29 mouse cellular contexts compared by ENCODE assay signal in the genomic region with DNA sequence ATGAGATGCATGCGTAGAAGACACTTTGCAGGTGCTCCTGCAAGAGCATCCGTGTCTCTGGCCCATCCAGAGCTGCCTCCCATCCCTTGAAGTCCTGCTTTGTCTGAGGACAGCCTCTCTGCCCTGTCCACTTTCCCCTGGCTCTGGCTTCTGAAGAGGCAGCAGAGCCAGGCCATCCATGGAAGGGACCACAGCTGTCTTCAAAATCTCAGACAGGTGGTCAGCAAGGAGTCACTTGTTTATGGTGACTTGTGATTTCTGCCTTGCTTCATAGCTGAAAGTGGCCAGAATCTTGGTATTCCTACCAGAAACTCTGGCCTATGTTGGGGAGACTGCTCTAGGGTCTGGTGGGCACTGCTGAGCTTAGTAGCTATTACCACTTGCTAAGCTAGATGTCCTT.
DNase-seq lines count a peak whose midpoint lies in the region; ATAC-seq lines count a peak whose summit lies in the region.
"Had no signal": no experiment of that assay in that cellular context is flagged by ENCODE, and none has a peak within 500 bp of the region (broad histone marks: within the 10 kb centered on the region; RNA-seq: fewer than 3 reads in every experiment).

No protein-coding gene starts in this region.

- no peak overlapping the region for H3K9ac ChIP-seq in neural tube, embryonic 15.5 days (replicated peaks)
- no peak overlapping the region for H3K9ac ChIP-seq in limb, embryonic 11.5 days (ENCODE audit: low read length)
- H3K9ac ChIP-seq: embryonic facial prominence, embryonic 13.5 days; heart, embryonic 15.5 days; hindbrain, embryonic 13.5 days; kidney, embryonic 15.5 days; limb, embryonic 12.5 days; liver, embryonic 15.5 days; lung, embryonic 14.5 days; stomach, embryonic 15.5 days had no signal

- H3K4me2 ChIP-seq in neural tube, embryonic 15.5 days: no peak overlapping the region
- H3K4me2 ChIP-seq in limb, embryonic 11.5 days (ENCODE audit: low read depth, severe bottlenecking): no peak overlapping the region
- H3K4me2 ChIP-seq: embryonic facial prominence, embryonic 13.5 days; heart, embryonic 15.5 days; hindbrain, embryonic 13.5 days; kidney, embryonic 15.5 days; limb, embryonic 12.5 days; liver, embryonic 15.5 days; lung, embryonic 14.5 days; midbrain, embryonic 11.5 days; stomach, embryonic 15.5 days had no signal

- intact Hi-C loops in heart, postnatal 25 days (cut with DNase I): no loop called here

- H3K4me1 ChIP-seq in neural tube, embryonic 15.5 days: peaks cover 16% of the 10 kb centered on the region; the same call in 1 of the 2 replicates
- H3K4me1 ChIP-seq in limb, embryonic 11.5 days (ENCODE audit: control insufficient read depth, insufficient read depth, low read length): no peaks in the 10 kb centered on the region

- DNase-seq in heart, adult 11 months: peak; percentile 50
- no peak for DNase-seq in heart, postnatal 25 days (ENCODE audit: low spot score)
- DNase-seq in neural tube, embryonic 10.5 days (ENCODE audit: extremely low spot score, low spot score): no peak
- peak; percentile 16 for DNase-seq in limb, embryonic 11.5 days (ENCODE audit: low spot score)
- no peak for DNase-seq in left cerebral cortex, adult 8-10 months (ENCODE audit: low spot score in 2 of 2)
- DNase-seq in B cell, adult 2 months: no peak
- DNase-seq: adrenal gland, postnatal 14 days; cerebellum, adult 11 months; cerebellum, adult 9-11 months; gastrocnemius, postnatal 14 days; heart, postnatal 36 days; kidney, adult 18-20 months; kidney, postnatal 25 days; lung, embryonic 14.5 days; lung, postnatal 14 days; retina, postnatal 1 day; right cerebral cortex, postnatal 25 days; thymus, postnatal 14 days had no signal

- H3K9me3 ChIP-seq in neural tube, embryonic 15.5 days (replicated peaks): no peaks in the 10 kb centered on the region
- no peaks in the 10 kb centered on the region for H3K9me3 ChIP-seq in limb, embryonic 11.5 days (ENCODE audit: control insufficient read depth, low read length)
- H3K9me3 ChIP-seq: embryonic facial prominence, embryonic 13.5 days; heart, embryonic 10.5 days; heart, embryonic 15.5 days; hindbrain, embryonic 13.5 days; kidney, embryonic 15.5 days; limb, embryonic 12.5 days; liver, embryonic 15.5 days; stomach, embryonic 15.5 days had no signal

- ATAC-seq in neural tube, embryonic 15.5 days (ENCODE audit: low FRiP score): no peak
- no peak for ATAC-seq in limb, embryonic 11.5 days (ENCODE audit: insufficient number of reproducible peaks, low FRiP score, low TSS enrichment, low read depth)
- ATAC-seq: Patski had no signal

- peak overlapping the region; percentile 23; the same call in 1 of the 2 replicates for H3K27ac ChIP-seq in neural tube, embryonic 15.5 days (replicated peaks)
- H3K27ac ChIP-seq in limb, embryonic 11.5 days (replicated peaks; ENCODE audit: low read depth, low read length): no peak overlapping the region
- H3K27ac ChIP-seq: embryonic facial prominence, embryonic 13.5 days; heart, embryonic 10.5 days; heart, embryonic 15.5 days; hindbrain, embryonic 13.5 days; kidney, embryonic 15.5 days; limb, embryonic 12.5 days; liver, embryonic 15.5 days; stomach, embryonic 15.5 days had no signal

- H3K27me3 ChIP-seq in neural tube, embryonic 15.5 days (replicated peaks): no peaks in the 10 kb centered on the region
- H3K27me3 ChIP-seq in limb, embryonic 11.5 days (ENCODE audit: control insufficient read depth, insufficient read depth, low read length): no peaks in the 10 kb centered on the region
- H3K27me3 ChIP-seq: embryonic facial prominence, embryonic 13.5 days; heart, embryonic 15.5 days; hindbrain, embryonic 13.5 days; kidney, embryonic 15.5 days; limb, embryonic 12.5 days; liver, embryonic 15.5 days; Patski; stomach, embryonic 15.5 days had no signal

- no peak overlapping the region for H3K4me3 ChIP-seq in neural tube, embryonic 15.5 days (replicated peaks)
- H3K4me3 ChIP-seq in limb, embryonic 11.5 days (ENCODE audit: low read depth, low read length): no peak overlapping the region
- H3K4me3 ChIP-seq: embryonic facial prominence, embryonic 13.5 days; heart, embryonic 10.5 days; heart, embryonic 15.5 days; hindbrain, embryonic 13.5 days; kidney, embryonic 15.5 days; limb, embryonic 12.5 days; liver, embryonic 15.5 days; stomach, embryonic 15.5 days had no signal

- no peaks in the 10 kb centered on the region for H3K36me3 ChIP-seq in neural tube, embryonic 15.5 days
- no peaks in the 10 kb centered on the region for H3K36me3 ChIP-seq in limb, embryonic 11.5 days (ENCODE audit: control insufficient read depth, insufficient read depth, low read length)
- H3K36me3 ChIP-seq: embryonic facial prominence, embryonic 13.5 days; heart, embryonic 10.5 days; heart, embryonic 15.5 days; hindbrain, embryonic 13.5 days; kidney, embryonic 15.5 days; limb, embryonic 12.5 days; liver, embryonic 15.5 days; stomach, embryonic 15.5 days had no signal

- 92% methylated on average over 2 of the region's 2 CpGs for WGBS in neural tube, embryonic 15.5 days
- 97% methylated on average over 2 of the region's 2 CpGs for WGBS in limb, embryonic 11.5 days

Comparison
In these comparisons a context has a peak if more than half of its experiments do, and no peak if none do; other contexts are left out.
1. DNase-seq: peak in heart, adult 11 months (single experiment) and limb, embryonic 11.5 days (single experiment); none in heart, postnatal 25 days (single experiment), neural tube, embryonic 10.5 days (single experiment), left cerebral cortex, adult 8-10 months (0 of 2) and B cell, adult 2 months (0 of 2).